In genomic region chr8:91383811-91384210, GRCm38 (mm10) we compare ENCODE assay signal across 16 mouse cellular contexts.
A peak's percentile ranks its signal among the peaks of the same experiment; 100 is the strongest.
DNase-seq lines count a peak whose midpoint lies in the region; ATAC-seq and TF ChIP-seq lines count a peak whose summit lies in the region.
"Had no signal": no experiment of that assay in that cellular context is flagged by ENCODE, and none has a peak within 500 bp of the region (broad histone marks: within the 10 kb centered on the region; RNA-seq: fewer than 3 reads in every experiment).

No protein-coding gene starts in this region.

- peak overlapping the region; percentile 56; the same call in 1 of the 2 replicates for H3K27ac ChIP-seq in layer of hippocampus, adult 2 months
- H3K27ac ChIP-seq in midbrain, postnatal 0 days (ENCODE audit: low read depth, low read length) = no peak overlapping the region
- no peak overlapping the region for H3K27ac ChIP-seq in midbrain, embryonic 14.5 days (replicated peaks; ENCODE audit: low read depth, low read length)
- H3K27ac ChIP-seq in embryonic facial prominence, embryonic 15.5 days (replicated peaks) = 0 out of 2 replicates have a peak overlapping the region, but pooled peaks have one; percentile 3
- H3K27ac ChIP-seq in stomach, embryonic 16.5 days (ENCODE audit: low read length) = peak overlapping the region; percentile 5; the same call in 1 of the 2 replicates
- H3K27ac ChIP-seq: limb, embryonic 15.5 days had no signal

- no peak overlapping the region for H3K4me3 ChIP-seq in layer of hippocampus, adult 2 months
- H3K4me3 ChIP-seq in midbrain, postnatal 0 days (ENCODE audit: low read depth, low read length) = no peak overlapping the region
- H3K4me3 ChIP-seq in midbrain, embryonic 14.5 days (replicated peaks; ENCODE audit: low read depth, low read length) = no peak overlapping the region
- no peak overlapping the region for H3K4me3 ChIP-seq in embryonic facial prominence, embryonic 15.5 days (replicated peaks)
- no peak overlapping the region for H3K4me3 ChIP-seq in stomach, embryonic 16.5 days (replicated peaks; ENCODE audit: low read length)
- H3K4me3 ChIP-seq: limb, embryonic 15.5 days; megakaryocyte, embryonic 14.5 days had no signal

- 51% methylated on average over 11 of the region's 11 CpGs for WGBS in midbrain, postnatal 0 days
- 29% methylated on average over 11 of the region's 11 CpGs for WGBS in midbrain, embryonic 14.5 days
- 41% methylated on average over 11 of the region's 11 CpGs for WGBS in embryonic facial prominence, embryonic 15.5 days
- WGBS in stomach, embryonic 16.5 days = 75% methylated on average over 11 of the region's 11 CpGs

- intact Hi-C loops in heart, postnatal 25 days (cut with DNase I) = no loop called here

- no peaks in the 10 kb centered on the region for H3K36me3 ChIP-seq in midbrain, postnatal 0 days (ENCODE audit: insufficient read depth, low read length)
- no peaks in the 10 kb centered on the region for H3K36me3 ChIP-seq in midbrain, embryonic 14.5 days (ENCODE audit: control insufficient read depth, insufficient read depth, low read length)
- no peaks in the 10 kb centered on the region for H3K36me3 ChIP-seq in embryonic facial prominence, embryonic 15.5 days
- no peaks in the 10 kb centered on the region for H3K36me3 ChIP-seq in stomach, embryonic 16.5 days (ENCODE audit: control insufficient read depth, insufficient read depth, low read length)
- H3K36me3 ChIP-seq: limb, embryonic 15.5 days had no signal

- H3K9ac ChIP-seq in midbrain, postnatal 0 days (replicated peaks; ENCODE audit: low read length, poor library complexity, severe bottlenecking) = no peak overlapping the region
- H3K9ac ChIP-seq in midbrain, embryonic 14.5 days (replicated peaks; ENCODE audit: low read length) = no peak overlapping the region
- no peak overlapping the region for H3K9ac ChIP-seq in embryonic facial prominence, embryonic 15.5 days
- H3K9ac ChIP-seq in stomach, embryonic 16.5 days (ENCODE audit: low read length) = no peak overlapping the region
- H3K9ac ChIP-seq: limb, embryonic 15.5 days had no signal

- H3K9me3 ChIP-seq in midbrain, postnatal 0 days (ENCODE audit: low read length) = no peaks in the 10 kb centered on the region
- no peaks in the 10 kb centered on the region for H3K9me3 ChIP-seq in midbrain, embryonic 14.5 days (ENCODE audit: control insufficient read depth, low read length)
- H3K9me3 ChIP-seq in embryonic facial prominence, embryonic 15.5 days (replicated peaks) = no peaks in the 10 kb centered on the region
- no peaks in the 10 kb centered on the region for H3K9me3 ChIP-seq in stomach, embryonic 16.5 days (replicated peaks; ENCODE audit: control insufficient read depth, low read length)
- H3K9me3 ChIP-seq: limb, embryonic 15.5 days had no signal

- no peak overlapping the region for H3K4me2 ChIP-seq in midbrain, postnatal 0 days (ENCODE audit: low read depth, low read length, poor library complexity, severe bottlenecking)
- no peak overlapping the region for H3K4me2 ChIP-seq in midbrain, embryonic 14.5 days (ENCODE audit: low read length)
- no peak overlapping the region for H3K4me2 ChIP-seq in embryonic facial prominence, embryonic 15.5 days (replicated peaks)
- H3K4me2 ChIP-seq in stomach, embryonic 16.5 days (ENCODE audit: low read depth, low read length) = no peak overlapping the region
- H3K4me2 ChIP-seq: heart, embryonic 11.5 days; limb, embryonic 15.5 days had no signal

- no peak for TF ChIP-seq CTCF in layer of hippocampus, adult 2 months (conservative IDR thresholded peaks at IDR 0.05)
- TF ChIP-seq CTCF in midbrain, postnatal 0 days (IDR thresholded peaks at IDR 0.05) = no peak

- H3K27me3 ChIP-seq in midbrain, postnatal 0 days (ENCODE audit: insufficient read depth, low read length) = no peaks in the 10 kb centered on the region
- H3K27me3 ChIP-seq in midbrain, embryonic 14.5 days (ENCODE audit: control insufficient read depth, insufficient read depth, low read length) = no peaks in the 10 kb centered on the region
- no peaks in the 10 kb centered on the region for H3K27me3 ChIP-seq in embryonic facial prominence, embryonic 15.5 days
- no peaks in the 10 kb centered on the region for H3K27me3 ChIP-seq in stomach, embryonic 16.5 days (ENCODE audit: control insufficient read depth, insufficient read depth, low read length)
- H3K27me3 ChIP-seq: limb, embryonic 15.5 days; megakaryocyte, embryonic 14.5 days had no signal

- no peak for DNase-seq in layer of hippocampus, adult 2 months (ENCODE audit: low spot score in 2 of 2)
- no peak for DNase-seq in layer of hippocampus, adult 9-10 months (ENCODE audit: low spot score)
- peak; percentile 25 for DNase-seq in midbrain, postnatal 0 days (ENCODE audit: low spot score)
- DNase-seq in midbrain, embryonic 14.5 days = no peak
- DNase-seq in heart, postnatal 25 days (ENCODE audit: low spot score) = no peak
- no peak for DNase-seq in right cerebral cortex, postnatal 14 days
- DNase-seq: cerebellum, adult 11-12 months; gastrocnemius, postnatal 14 days; kidney, adult 8-10 months; thymus, postnatal 4 days had no signal

- peaks cover 5% of the 10 kb centered on the region for H3K4me1 ChIP-seq in midbrain, postnatal 0 days (ENCODE audit: insufficient read depth, low read length)
- H3K4me1 ChIP-seq in midbrain, embryonic 14.5 days (ENCODE audit: control insufficient read depth, insufficient read depth, low read length) = peaks cover 25% of the 10 kb centered on the region
- H3K4me1 ChIP-seq in embryonic facial prominence, embryonic 15.5 days = peaks cover 41% of the 10 kb centered on the region
- H3K4me1 ChIP-seq in stomach, embryonic 16.5 days (ENCODE audit: control insufficient read depth, insufficient read depth, low read length) = peaks cover 27% of the 10 kb centered on the region

- no peak for ATAC-seq in midbrain, postnatal 0 days (ENCODE audit: low FRiP score)
- ATAC-seq in midbrain, embryonic 14.5 days (ENCODE audit: low FRiP score, low TSS enrichment) = no peak
- no peak for ATAC-seq in embryonic facial prominence, embryonic 15.5 days (ENCODE audit: insufficient number of reproducible peaks, low FRiP score, low TSS enrichment, low read depth)
- no peak for ATAC-seq in stomach, embryonic 16.5 days (ENCODE audit: insufficient read depth, low FRiP score)
- ATAC-seq: activated CD4-positive, CD25-positive, alpha-beta regulatory T cell, adult 4 months had no signal

Comparison
In these comparisons a context has a peak if more than half of its experiments do, and no peak if none do; other contexts are left out.
1. H3K27ac ChIP-seq: peak in layer of hippocampus, adult 2 months (single experiment), embryonic facial prominence, embryonic 15.5 days (single experiment) and stomach, embryonic 16.5 days (single experiment); none in midbrain, postnatal 0 days (single experiment) and midbrain, embryonic 14.5 days (single experiment).